Mouse (Mus musculus) induced T-regulatory cell, adult 2 months (primary cell): ENCODE results near the gene 1110017D15Rik.

Experiments used
- DNase-seq: peaks from one replicate; pipeline ENCODE4 v3.0.0-alpha.2; 2012; ENCODE audit warnings: low read depth

1110017D15Rik gene

DNA sequence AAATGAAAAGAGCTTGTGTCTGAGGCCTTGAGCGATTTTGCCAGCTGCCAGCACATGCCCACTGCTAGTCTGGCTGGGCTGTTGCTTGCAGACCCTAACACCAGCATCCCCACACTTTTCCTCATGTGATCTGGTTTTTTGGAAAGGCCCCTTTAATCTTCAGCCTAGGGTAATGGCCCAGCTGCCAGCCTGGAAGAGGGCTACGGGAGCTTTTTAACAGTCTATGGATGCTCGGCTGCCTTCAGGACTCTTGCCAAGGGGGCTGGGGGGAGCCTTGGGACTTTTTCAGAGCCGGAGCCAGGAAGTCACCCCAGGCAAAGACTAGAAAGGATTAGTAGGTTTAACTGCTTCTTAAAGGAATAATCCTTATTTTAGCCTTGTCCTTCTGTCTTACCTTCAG, 3.8 kb downstream of the 1110017D15Rik start:
- DNase-seq: no peak

- DNase-seq: no peak
Measured at GRCm38 (mm10) chr4:41507998-41508397, 9.1 kb downstream of the 1110017D15Rik start.

DNA sequence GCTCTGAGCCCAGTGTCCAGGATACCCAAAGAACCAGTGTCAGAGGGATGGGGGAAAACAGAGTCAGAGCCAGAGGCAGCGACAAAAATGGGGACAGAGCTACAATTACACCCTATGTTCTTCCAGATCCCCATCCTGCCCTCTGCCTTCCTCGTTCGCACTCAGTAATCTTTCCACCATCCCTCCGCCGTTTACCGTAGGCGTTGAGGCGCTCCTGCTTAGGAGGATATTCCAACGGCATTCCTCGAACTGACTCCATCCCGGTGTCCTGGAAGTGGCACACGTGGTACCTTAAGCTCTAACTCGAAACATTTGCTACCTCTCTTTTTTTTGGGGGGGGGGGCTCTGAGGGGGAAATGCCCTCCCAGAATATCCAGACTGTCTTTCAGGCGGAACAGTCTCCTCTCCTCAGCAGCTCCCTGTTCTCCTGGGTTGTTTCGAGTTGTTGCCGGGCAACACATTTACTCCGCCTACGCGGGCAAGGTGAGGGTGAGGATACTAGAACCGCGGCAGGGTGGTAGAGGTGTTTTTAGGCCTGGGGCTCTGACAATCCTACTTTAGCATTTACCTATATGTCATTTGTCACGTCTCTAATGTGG, 9.7 kb downstream of the 1110017D15Rik start:
- DNase-seq: peak; percentile 28

DNA sequence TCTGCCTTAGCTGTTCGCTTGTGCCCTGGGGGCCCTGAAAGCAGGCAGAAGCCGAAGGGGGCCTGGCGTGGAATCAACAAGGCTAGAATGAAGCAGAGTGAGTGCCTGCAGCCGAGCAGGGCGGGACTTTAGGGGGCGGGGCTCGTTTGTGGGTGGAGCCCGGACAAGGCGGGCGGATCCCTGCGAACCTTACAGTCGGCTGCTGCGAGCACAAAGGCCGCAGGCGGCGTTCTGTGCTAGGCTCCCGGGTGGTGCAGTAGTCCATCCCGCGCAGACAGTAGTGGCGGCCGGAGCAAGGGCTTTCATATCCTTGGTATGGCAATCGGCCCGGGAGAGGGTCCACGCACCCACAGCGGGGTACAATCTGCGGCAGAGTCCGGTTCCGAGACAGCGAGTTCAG, 10.2 kb downstream of the 1110017D15Rik start:
- peak; percentile 80 for DNase-seq

GRCm38 (mm10) chr4:41506156-41506555, 11.0 kb downstream of the 1110017D15Rik start:
- peak; percentile 70 for DNase-seq

DNA sequence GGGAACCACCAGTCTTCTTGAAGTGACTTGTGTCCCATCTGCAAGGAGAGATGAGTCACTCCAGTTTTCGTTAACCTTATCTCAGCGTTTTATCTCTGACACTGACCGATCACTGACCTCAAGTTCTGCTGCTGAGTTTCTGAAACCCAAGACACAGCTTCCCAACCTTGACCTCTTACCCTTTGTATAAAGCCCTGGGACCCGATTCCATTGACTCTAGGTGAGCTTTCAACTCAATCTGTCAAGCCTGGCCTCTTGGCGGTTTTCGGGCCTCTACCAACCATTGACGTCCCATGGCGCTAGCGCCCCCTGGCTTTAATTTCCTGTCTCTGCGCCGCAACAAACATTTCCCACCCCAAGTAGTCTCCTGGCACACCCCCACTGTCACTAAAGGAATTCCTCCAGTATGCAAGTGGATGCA, 12.0 kb downstream of the 1110017D15Rik start:
- DNase-seq: peak; percentile 39

- peak; percentile 42 for DNase-seq
Measured at GRCm38 (mm10) chr4:41504325-41504724, 12.8 kb downstream of the 1110017D15Rik start.

DNA sequence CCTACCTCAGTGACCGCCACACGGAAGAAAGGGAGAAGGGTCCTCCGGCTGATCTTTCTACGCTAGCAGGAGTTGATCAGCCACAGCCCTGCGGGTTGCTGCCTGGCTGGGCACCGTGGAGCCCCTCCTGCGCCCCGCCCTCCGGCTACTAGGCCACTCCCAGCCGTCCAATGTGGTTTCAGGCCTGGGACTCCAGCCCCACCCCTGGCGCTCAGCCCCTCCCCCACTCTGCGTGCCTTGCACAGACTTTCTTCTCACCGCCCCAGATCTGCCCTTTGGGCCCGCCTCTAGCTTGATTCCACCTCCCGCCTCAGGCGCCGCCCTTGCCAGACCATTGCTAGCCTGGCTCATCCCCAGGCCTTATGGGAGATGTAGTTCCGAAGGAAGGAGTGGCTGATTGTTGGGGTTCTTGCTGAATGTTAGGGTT, 14.1 kb downstream of the 1110017D15Rik start, which contains the start of gene AI464131:
Gene AI464131, minus strand, starts transcription at position 91 of the 427 bp plus-strand sequence.
- peak; percentile 87 for DNase-seq

DNA sequence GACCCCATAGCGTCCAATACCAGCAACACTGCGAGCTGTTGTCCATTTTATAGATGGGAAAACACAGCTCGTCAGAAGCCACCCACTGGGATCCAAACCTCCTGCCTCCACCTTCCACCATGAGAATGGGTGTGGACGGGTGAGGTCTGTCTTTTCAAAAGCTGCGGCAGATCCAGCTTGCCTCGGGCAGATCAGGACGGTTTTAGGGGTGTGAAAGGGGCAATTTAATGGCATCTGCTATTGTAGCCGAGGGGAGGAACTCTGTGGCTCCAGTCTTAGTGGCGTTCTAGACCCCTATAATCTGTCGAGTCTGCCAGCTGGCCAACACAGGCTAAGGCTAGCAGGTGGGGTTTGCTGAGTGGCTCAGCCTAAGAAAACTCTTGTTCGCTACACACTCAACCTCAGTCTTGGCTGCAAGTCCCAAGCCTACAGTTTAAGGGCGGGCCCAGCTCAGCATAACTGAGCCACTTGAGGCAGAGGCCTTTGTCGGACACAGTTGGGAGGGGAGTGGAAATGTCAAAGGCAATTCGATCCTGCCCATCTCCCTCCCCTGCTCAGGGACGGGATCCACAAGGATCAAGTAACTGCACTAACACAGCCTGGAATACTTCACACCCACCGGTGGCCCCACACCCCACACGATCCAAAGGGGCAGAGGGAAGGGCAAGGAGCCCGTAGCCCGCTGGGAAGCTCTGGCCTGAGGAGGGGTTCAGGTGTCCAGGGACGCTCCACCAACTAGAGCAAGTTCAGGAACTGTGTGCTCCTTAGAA, 14.8 kb downstream of the 1110017D15Rik start:
- peak; percentile 6 for DNase-seq

DNA sequence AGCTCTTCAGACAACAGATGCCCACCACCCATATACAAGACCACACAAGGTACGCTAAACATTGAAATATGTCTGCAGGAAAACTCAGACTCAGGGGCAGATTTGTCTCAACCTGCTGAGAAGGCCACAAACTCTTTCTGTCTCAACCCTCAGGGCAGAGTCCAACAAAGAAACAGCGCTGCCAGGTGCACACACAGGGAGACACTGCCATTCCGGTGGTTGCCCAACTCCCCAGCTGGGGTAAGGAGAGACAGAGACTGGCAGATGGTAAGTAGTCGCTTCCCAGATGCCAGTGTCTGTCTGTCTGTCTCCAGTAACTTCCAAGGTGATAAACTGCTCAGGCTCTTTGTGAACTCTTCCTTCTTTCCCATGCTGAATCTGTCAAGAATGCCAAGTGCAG, 16.3 kb downstream of the 1110017D15Rik start:
- DNase-seq: no peak

DNA sequence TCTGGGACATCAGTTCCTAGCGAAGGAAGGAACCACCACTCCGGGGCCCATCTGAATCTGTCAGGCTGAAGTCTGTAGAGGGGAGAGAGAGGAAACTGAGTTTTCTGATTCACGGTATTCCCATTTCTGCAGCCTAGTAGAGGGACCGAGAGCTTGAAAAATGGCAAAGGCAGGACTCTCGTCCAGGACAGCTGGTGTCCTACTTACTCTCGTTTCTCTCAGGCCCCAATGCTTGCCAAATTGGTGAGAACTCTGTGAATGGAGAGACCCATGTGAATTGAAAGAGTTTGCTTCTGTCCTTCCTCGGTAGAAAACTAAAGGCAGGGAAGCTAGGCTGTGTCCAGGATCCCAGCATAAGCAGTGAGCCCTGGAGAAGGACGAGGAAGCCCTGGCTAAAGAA, 17.5 kb downstream of the 1110017D15Rik start:
- no peak for DNase-seq

- peak; percentile 9 for DNase-seq
Measured at GRCm38 (mm10) chr4:41498921-41499391, 18.2 kb downstream of the 1110017D15Rik start.

DNA sequence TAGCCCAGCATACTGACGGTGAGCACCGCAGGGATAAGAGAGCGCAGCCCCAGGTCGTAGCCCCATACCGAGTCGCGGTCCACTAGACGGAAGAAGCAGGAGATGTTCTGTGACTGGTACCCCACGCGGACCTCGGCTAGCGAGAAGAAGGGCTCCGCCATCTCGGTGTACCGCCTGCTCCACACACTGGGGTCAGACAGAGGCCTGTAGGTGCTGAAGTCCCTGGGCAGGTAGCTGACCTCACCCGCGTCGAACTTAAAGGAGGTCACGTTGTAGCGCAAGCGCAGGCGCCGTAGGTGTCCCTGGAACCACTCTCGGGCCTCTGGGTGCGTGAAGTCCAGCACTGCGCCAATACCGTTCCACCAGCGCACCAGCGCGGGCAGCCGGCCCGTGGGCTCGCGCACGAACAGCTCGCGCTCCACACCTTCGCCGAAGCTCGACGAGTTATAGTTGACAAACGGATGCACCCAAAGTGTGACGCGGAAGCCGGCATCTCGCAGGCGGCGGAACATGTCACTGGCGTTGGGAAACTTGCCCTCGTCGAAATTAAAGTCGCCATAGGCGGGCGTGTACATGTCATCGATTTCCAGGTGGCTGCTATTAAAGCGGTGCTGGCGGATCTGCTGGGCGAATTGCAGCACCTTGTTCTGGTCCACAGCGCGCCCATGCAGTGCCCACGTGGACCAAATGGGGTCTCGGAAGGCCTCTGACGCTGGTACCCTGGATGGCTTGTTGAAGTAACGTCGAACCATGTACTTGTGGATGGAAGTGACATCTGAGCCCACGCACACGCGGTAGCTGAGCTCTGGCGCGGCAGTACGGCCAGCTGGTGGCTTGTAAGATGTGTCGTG, 18.9 kb downstream of the 1110017D15Rik start:
- DNase-seq: peak; percentile 12

- peak; percentile 26 for DNase-seq
Measured at GRCm38 (mm10) chr4:41497579-41497978, 19.6 kb downstream of the 1110017D15Rik start.

GRCm38 (mm10) chr4:41497046-41497445, 20.1 kb downstream of the 1110017D15Rik start:
- DNase-seq: no peak

DNA sequence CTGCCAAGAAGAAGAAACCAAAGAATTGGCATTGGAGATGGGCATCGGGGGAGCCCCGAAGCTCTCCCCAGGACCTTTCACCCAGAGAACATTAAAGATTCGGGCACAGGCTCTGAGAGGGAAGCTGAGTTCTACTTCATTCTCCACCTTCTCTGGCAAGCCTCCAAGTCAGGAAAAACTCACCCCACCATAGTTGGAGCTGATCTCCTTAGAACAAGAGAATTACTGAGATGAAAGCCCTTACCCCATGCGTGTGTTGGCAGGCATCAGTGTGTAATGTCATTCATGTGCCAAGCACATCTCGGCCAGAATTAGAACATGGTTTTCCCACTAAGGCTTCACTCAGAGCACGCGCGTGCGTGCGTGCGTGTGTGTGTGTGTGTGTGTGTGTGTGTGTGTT, 21.3 kb downstream of the 1110017D15Rik start:
- no peak for DNase-seq

GRCm38 (mm10) chr4:41495076-41495475, 22.1 kb downstream of the 1110017D15Rik start:
- no peak for DNase-seq

DNA sequence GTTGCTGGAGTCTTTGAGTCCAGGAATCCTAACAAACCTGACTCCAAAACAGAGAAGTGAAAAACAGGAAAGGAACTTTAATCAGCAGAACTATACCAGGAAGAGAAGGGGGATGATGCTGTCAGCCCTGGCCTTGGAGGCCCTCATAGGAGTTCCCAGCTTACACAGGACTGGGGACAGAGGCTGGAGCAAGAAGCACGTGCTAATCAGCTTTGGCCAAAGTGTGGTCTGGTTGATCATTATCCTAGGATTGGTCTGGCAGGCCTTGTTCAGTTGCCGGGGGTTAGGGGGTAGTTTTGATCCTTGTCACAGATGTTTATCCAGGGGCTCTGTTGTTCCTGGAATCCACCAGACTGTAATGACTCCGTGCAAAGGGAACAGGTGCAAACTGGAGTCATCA, 22.8 kb downstream of the 1110017D15Rik start:
- DNase-seq: no peak

GRCm38 (mm10) chr4:41493464-41494116, 23.5 kb downstream of the 1110017D15Rik start:
- DNase-seq: no peak

DNA sequence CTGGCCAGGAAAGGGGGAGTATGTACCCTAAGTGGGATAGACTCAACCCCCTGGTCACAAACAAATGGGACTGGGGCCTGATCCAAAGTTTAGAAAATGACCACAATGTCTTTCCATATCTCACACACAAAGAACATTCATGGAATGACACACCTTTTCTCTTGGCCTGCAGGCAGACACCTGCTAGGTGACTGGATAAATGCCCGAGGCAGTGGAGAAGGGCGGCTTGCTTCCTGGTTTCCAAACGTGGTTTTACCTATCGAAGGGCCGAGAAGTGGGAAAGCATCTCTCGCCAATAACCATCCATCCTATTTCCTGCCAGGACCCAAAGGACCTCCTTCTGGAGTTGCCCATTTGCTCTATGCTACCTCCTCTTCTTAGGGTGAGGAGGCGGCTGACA, 24.2 kb downstream of the 1110017D15Rik start:
- DNase-seq: no peak

DNA sequence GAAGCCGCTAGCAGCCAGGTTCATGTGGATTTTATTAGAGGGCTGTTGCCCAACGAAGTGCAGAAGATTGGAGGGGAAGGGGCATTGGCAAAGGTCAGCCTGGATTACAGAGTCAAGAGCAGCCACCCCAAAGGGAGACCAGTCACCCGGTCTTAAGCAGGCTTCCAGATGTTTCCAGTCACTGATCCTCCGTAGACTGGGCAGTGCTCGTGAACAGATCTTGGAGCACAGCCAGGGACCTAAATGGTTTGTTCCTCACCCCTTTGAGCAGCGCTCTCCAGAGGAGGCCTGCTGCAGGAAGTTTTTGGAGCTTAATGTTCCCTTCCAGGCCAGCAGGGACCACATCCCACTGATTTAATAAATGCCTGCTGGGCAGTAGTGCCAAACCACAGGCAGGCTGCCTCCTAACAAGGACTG, 35.5 kb downstream of the 1110017D15Rik start:
- no peak for DNase-seq

DNA sequence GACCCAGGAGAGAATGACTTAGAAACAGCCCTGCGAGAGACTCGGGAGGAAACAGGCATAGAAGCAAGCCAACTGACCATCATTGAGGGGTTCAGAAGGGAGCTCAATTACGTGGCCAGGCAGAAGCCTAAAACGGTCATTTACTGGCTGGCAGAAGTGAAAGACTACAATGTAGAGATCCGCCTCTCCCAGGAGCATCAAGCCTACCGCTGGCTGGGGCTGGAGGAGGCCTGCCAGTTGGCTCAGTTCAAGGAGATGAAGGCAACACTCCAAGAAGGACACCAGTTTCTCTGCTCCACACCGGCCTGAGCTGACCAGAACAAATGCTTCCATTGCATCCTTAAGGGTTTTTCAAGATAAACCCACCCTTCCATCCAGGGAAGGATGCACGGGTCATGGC, 36.9 kb downstream of the 1110017D15Rik start:
- no peak for DNase-seq
